Mouse (Mus musculus): ENCODE results near the gene Nat8l.

The Nat8l gene

DNA sequence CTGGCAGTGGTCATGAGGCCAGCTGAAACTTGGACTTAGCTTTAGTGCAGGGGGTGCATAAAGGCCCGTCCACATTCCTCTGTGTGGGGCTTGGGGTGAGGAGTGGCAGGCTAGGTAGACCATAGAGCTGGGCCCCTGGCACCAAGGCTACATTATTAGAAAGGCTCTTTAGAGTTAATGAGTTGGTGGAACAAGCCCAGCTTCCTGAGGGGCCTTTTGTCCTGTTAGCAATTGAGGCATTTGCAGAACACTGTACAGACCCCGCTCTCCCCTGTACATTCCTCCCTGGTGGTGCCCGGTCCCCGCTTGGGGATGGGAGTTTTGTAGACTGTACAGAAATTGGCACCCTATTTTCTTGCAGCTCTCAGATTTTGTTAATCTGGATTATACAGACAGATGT lies 6.9 kb downstream of the Nat8l start:
- DNase-seq (ENCODE audit: low read depth) = no peak

DNA sequence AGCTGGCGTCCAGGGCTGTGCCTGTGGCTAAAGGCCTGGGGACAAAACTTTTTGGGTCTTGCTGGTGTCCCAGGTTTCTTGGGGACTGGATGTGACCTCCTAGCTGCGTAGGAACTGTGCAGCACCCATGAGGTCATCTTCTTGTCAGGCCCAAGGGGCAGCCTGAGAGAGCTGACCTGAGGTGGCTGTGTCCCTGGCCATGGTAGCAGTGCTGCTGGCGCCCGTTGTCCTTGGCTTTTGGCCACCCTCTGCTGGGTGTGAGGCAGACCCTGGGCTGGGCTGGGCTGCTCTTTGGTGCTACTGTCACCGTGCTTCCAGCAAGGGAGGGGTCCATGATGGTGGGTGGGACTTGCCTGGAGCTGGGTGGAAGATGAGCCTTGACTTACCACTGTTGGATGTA lies 8.8 kb downstream of the Nat8l start:
- DNase-seq (ENCODE audit: low read depth) = no peak

DNA sequence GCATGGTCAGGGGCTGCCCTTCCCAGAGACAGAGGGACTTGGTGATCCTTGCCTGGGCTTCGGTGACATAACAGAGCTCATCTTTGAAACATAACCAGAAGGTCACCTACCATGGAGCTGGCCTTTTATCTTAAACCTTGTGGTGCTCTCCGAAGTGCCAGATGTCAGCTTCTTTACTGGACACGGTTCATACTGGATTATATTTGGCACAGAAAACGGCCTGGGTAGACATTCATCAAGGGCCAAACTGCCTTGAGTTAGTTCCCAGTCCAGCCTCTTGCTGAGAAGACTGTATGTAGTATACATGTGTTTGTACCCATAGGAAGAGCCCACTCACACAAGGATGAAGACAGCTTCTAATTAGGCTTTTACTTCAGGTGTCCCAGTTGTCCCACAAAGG lies 11.0 kb downstream of the Nat8l start:
- no peak for DNase-seq (ENCODE audit: low read depth)

DNA sequence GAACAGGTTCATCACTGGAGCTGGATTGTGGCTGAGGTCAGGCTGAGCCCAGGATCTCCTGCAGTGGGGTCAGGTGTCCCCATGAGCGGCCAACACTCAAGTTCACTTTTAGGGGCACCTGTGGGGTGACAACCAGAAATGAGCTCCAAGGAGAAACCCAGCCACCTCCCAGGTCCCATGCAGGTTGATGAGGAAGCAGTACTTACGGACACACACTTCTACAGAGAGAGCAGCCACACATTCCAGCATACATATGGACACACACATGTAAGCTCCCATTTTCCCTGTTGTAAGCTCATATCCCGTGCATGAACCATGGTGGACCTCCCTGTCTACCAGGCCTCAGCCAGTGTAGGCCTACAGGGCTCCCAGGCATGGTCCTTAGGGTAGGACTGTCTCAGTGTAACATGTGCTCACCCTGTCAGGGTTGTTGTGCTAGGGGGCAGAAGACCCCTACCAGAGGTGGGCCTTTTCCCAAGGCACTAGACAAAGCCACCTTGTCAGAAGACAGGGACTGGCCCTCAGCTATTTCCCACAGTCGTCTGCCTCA lies 11.7 kb downstream of the Nat8l start:
- no peak for DNase-seq (ENCODE audit: low read depth)

DNA sequence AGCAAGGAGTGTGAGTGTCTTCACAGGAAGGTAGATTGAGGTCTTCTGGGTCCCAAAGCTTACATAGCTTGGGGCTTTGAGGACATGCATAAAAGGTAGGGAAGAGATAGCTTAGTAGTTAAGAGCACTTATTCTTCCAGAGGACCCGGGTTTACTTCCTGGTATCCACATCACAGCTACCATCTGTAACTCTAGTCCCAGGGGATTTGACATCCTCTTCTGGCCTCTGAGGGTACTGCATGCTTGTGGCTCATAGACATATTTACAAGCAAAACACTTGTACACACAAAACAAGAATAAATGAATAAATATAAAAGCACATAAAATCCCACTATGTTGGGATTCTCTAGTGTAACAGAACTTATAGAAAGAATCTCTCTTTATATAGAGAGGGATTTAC lies 18.9 kb downstream of the Nat8l start:
- DNase-seq (ENCODE audit: low read depth) = no peak

DNA sequence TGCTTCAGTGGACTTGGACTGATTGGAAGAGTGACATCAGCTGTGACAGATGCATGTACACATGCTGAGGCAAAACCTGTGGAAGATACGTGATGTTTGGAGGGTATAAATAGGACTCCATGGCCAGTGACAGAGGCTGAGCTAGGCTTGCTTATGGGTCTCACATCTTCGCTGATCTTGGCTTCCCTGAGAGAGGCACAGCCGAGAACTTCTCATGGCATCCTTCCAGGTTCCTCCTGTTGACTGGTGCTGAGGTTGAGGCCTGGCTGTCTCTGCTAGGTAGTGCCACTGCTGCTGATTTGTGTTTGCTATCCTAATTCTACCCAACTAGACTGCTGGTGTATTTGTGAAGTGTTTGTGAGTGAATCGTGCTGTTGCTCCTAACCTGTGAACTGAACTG lies 23.2 kb downstream of the Nat8l start:
- no peak for DNase-seq (ENCODE audit: low read depth)

DNA sequence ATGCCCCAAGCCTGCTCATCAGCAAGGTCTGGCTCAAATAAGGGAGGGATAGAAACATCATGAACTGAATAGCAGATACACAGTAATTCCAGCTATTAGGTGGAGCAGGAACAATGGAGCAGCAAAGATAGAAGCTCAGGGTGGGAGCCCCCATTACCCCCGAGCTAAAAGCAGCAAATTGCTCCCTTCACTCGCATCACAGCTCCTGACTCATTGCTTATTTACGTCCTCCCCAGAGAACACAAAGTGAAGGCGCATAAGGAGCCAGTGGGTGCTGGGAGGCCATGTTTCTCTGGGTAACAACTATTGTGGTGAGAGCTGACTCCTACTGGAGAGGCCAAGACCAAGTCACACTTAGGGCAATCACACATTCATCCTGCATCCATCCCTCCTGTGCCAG lies 34.3 kb downstream of the Nat8l start:
- DNase-seq (ENCODE audit: low read depth) = no peak

DNA sequence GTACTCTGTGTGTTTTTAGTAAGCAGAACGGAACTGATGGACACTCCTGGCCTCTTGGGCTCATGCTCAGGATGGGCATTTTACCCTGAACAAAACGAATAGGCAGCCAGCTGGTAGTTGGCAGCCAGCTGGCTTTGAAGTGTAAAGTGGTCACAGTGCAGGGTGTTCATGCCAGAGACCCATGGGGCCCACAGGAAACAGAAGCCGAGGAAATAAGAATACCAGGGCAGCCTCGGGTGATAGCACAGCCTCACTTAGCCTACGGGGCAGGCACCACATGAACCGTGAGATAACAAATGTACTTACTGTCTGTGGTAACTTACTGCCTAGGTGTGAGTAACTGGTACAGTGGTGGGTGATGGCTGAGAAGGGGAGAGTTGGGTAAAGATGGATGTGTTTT lies 35.2 kb downstream of the Nat8l start:
- no peak for DNase-seq (ENCODE audit: low read depth)

DNA sequence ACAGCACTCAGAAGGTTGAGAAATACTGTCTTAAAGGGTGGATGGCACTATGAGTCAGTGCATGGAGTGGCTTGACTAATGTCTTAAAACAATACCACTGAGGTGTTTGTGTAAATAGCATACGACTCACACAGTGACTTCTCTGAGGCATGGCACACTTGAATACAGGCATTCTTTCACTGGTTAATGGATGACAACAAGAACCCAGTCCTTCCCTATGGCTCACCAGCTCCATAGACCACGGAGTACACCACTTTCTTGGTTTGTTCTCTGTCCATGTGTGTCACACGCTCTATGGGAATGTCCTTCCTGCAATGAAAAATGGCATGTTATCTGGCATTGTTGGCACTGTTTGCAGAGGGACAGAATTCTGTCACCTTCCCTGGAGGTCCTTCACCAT lies 36.7 kb downstream of the Nat8l start:
- no peak for DNase-seq (ENCODE audit: low read depth)

Measured in c-Kit-positive CD71-negative TER-119-negative erythroid progenitor cells, embryonic 14.5 days (primary cell).